Mouse (Mus musculus) right cerebral cortex, postnatal 10 days (tissue): Measurements from ENCODE around the gene Fam149b.
A peak's percentile ranks its signal among the peaks of the same experiment; 100 is the strongest.
"Not testable (repeated sequence)": the region's sequence is repeated elsewhere in the genome, so short reads cannot be mapped to it uniquely, and the experiment has no call there.

Experiments used
- DNase-seq, 2 experiments: peaks; one replicate each; pipeline ENCODE4 v3.0.0; 2021; ENCODE audit warnings: low spot score in 2 of 2

The Fam149b gene

GRCm38 (mm10) chr14:20347991-20348541 is at the start of gene Fam149b, which contains the start of gene Ecd:
TSS of gene Fam149b (plus strand) at chr14:20348162.
TSS of gene Ecd (minus strand) at chr14:20348121.
- DNase-seq: peak; percentile 94 to 95

- not testable (repeated sequence) for DNase-seq
Observed at GRCm38 (mm10) chr14:20305085-20305484, 42.9 kb upstream of the Fam149b start.

GRCm38 (mm10) chr14:20315137-20315536 is 32.8 kb upstream of the Fam149b start:
- DNase-seq: no peak

GRCm38 (mm10) chr14:20319420-20319819 is 28.5 kb upstream of the Fam149b start:
- peak in 1 of 2 experiments; percentile 51 for DNase-seq

GRCm38 (mm10) chr14:20324196-20324595 is 23.8 kb upstream of the Fam149b start:
- DNase-seq: no peak

DNA sequence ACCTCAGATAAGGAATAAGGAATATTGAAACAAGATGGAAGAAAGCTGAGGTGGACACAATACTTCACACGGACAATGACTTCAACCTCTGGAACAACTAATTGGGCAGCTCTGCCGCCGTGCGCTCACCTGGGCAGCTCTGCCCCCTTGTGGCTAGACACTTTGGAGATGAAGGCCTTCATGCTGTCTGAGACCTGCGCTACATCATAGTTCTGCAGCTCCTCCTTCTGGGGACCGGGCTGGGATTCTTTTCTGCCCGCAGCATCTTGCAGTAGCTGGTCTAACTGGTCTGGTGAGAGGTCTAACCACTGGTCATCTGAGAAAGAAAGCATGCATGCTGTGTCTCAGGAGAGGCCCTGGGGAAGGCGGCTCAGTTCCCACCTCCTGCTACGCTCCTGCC is 19.5 kb upstream of the Fam149b start:
- no peak for DNase-seq

- no peak for DNase-seq
Observed at GRCm38 (mm10) chr14:20331316-20331715, 16.6 kb upstream of the Fam149b start.

- DNase-seq: no peak
Observed at GRCm38 (mm10) chr14:20339415-20339814, 8.5 kb upstream of the Fam149b start.

DNA sequence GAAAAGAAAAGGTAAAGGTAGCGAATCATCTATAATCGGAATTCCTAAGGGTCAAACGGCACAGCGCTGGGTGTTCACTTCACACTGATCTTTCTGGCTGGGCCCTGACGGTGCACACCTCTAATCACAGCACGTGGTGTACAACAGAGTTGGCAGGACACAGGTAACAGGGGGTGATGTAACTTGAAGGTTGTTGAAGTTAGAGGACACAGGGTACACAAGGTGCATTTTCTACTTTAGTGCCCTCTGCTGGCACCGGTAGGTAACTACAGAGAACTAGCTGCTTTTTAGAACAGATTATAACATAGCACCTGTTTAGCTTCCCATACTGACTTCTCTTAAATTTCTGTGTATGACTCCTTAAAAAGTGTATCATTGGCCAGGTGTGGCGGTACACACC is 7.8 kb upstream of the Fam149b start:
- DNase-seq: no peak

GRCm38 (mm10) chr14:20340866-20341265 is 7.1 kb upstream of the Fam149b start:
- no peak for DNase-seq

DNA sequence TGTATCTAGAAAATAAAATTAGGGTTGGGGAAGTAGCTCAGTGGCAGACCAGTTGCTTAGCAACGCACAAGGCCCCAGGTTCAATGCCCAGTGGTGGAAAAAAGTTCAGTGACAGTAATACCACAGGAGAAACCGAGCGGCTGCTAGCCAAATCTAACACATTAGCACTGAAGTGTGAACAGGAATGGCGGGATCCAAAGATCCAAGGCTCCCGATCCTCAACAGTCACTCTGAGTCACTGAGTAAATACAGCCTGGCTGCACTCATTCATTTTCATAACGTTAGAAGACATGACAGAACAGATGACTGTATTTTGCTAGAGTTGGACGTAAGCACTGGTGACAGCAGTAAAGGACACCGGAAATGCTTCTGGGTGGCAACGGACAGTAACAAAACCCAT is 2.1 kb upstream of the Fam149b start:
- DNase-seq: no peak

DNA sequence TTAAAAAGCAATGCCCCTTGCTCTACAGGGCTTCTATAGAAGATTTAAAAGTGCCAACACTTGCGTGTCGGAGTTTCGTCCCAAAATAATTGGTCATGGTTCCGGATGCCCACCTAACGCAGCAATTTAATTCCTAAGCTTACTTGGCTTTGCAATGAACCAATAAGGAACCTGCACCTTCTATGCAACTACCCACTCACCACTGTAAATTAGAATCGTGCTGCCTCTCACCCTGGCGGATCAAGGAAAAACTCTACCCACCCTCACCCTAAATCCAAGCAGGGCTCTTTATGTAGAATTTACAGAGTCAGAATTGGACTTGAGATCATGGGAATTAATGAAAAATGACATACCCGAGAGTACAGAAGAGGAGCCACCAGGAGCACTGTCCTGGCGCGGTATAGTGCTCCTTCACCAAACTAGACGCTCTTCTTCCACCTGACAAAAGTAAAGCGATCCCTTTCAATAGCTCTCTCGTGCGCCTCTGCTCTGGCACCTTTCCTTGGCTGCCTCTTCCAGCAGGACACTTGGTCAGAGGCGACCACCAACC is 446 bp upstream of the Fam149b start:
- DNase-seq: no peak

DNA sequence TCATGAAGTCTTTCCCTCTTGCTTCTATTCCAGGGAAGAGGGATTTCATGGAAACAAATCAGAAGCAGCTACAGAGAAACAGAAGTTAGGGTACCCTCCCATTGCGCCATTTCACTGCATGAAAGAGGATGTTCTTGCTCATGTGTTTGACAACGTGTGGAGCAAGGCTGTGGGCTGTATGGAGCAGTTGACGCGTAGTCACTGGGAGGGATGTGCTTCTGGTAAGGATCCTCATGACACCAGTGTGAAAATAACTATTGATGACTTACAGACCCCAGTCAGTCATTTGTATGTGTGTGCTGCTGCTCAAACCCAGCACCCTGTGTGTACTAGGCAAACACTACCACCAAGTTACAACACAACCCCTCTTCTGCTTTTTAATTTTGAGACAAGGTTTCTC is 15.3 kb downstream of the Fam149b start:
- DNase-seq: no peak

- DNase-seq: no peak
Observed at GRCm38 (mm10) chr14:20368271-20368670, 20.3 kb downstream of the Fam149b start.

DNA sequence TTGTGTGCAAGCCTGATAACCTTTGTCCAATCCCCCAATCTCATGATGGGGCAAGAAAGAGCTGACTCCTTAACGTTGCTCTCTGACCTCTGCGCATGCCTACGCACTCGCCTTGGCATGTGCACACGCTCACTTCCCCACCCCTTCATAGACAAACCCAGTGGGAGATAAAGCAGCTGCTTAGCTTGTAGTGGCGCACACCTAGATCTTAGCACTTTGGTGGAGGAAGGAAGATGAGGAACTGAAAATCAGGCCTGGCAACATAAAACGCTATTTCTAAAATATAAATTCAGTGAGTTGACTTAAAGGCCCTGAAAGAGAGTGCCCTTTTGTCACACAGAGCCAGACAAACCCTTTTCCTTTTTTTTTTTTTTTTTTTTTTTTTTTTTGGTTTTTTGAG is 22.8 kb downstream of the Fam149b start:
- no peak for DNase-seq

DNA sequence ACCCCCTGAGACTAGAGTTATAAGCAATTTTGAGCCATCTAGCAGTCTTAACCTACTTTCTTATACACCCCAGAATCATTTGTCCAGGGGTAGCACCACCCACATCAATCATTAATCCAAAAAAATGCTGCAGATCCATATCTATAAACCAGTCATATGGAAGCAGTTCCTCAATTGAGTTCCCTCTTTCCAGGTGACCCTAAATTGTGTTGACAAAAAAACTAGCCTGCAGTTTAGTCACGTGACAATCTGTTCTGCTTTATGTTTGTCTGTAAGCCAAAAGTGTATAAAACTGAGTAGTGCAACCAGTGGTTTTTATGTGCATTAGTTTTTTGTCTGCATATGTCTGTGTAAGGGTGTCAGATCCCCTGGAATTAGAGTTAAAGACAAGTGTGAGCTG is 23.9 kb downstream of the Fam149b start:
- no peak for DNase-seq

DNA sequence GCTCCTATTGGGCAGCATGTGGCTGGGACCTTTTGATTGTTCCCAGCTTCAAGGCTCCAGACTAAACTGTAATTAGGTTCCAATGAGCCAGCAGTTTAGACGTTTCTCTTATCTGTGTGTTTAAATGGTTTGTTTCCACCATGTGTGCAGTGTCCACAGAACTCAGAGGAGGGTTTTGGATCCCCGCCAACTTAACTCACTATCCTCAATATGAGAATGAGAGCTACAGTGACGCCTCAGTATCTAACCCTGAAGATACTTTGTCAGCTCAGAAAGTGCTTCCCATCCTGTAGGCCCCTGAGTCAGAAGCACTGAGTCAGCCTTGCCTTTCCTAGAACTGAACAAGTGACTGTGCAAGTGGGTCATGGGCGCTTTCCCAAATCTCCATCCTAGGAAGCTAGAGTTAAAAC is 29.2 kb downstream of the Fam149b start:
- DNase-seq: no peak

DNA sequence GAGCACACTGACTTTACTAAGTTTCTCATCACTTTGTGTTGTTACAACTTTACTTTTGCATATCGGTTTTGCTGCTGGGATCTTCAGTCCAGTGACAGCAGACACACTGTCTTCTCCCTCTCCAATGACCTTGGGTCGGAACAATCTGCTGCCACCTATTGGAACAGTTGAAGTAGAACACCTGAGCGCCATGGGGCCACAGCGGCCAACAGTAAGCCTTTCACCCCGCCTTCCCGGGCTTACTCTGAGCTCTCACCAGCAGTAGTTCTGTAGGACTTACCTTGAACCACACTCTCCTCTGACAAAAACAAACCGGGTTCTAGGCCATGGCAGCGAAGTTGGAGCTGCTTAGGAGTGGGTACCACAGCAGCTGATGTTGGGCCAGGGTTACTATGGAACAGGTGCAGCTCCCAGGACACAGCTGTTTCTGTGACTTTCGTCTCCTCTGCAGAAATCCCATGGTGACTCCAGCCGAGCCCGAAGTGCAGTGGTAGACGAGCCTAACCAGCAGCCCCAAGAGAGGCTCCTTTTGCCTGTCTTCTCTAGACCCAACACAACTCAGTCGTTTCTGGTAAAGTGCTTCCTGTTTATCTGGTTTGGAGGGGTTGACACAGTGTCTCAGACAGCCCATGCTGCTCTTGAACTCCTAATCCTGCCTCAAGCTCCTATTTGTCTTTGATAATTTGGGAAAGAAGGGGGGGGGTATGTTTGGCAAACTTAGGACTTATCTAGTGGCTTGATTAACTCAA is 30.5 kb downstream of the Fam149b start:
- no peak for DNase-seq

GRCm38 (mm10) chr14:20379087-20379640 is 31.2 kb downstream of the Fam149b start:
- DNase-seq: no peak

DNA sequence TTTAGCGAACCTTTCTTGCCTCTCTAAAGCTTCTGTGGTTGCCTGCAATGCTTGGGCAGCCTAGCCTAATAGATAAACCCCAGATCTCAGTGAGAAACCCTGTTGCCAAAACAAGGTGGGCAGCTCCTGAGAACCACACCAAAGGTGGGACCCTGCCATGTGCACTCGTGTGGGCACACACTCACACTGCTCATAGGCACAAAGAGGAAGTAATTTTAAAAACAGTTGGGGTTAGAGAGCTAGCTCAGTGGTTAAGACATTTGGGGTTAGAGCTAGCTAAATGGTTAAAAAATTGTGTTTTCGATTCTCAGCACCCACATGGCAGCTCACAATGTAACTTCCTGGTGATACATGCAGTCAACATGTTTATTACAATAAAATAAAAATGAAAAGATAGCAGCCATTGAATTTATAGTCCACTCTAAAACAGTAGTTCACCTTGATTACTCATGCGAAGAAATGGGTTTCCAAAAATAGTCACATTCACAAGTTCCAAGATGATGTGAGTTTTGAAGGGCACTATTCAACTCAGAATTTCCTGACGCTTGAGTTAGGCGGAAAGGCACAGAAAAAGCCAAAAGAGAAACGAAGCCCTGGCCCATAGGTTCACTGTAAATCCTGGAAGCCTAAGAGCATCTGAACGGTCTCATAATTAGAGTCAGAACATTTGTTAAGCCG is 31.9 kb downstream of the Fam149b start:
- no peak for DNase-seq

- peak; percentile 96 to 97 for DNase-seq
Observed at GRCm38 (mm10) chr14:20388441-20389129, 40.6 kb downstream of the Fam149b start, which contains the start of gene Dnajc9. TSS of gene Dnajc9 (minus strand) at chr14:20388910.
